Mouse (Mus musculus) forebrain, embryonic 13.5 days (tissue): ENCODE results near the gene Mc3r. TPM values are rescaled to one million over a fixed set of nuclear protein-coding genes. Genes with fewer than 3 reads are reported as not detected.

Experiments used
- ATAC-seq: fragments of 200-750 bp; cut with Nextera tagmentation; 2 replicates; pipeline ENCODE4 v1.8.0; 2017
- H3K27ac ChIP-seq: fragments of 300-500 bp; sonication (generic); 2 replicates; pipeline ENCODE4 v1.5.1; 2015; ENCODE audit warnings: inconsistent platforms, mild to moderate bottlenecking, moderate library complexity
- H3K27me3 ChIP-seq: fragments of 300-500 bp; sonication (generic); 2 replicates; pipeline ENCODE4 v1.6.1; 2015; ENCODE audit warnings: mild to moderate bottlenecking, inconsistent platforms
- H3K36me3 ChIP-seq: fragments of 300-500 bp; sonication (generic); 2 replicates; pipeline ENCODE4 v1.6.1; 2015; ENCODE audit warnings: mild to moderate bottlenecking, inconsistent platforms; ENCODE audit not compliant: poor library complexity, severe bottlenecking
- H3K4me1 ChIP-seq: fragments of 300-500 bp; sonication (generic); 2 replicates; pipeline ENCODE4 v1.6.1; 2015; ENCODE audit warnings: inconsistent platforms
- H3K4me2 ChIP-seq: fragments of 300-500 bp; sonication (generic); 2 replicates; pipeline ENCODE4 v1.6.1; 2015; ENCODE audit warnings: inconsistent platforms, mild to moderate bottlenecking, moderate library complexity
- H3K4me3 ChIP-seq: fragments of 300-500 bp; sonication (generic); 2 replicates; pipeline ENCODE4 v1.5.1; 2015; ENCODE audit warnings: mild to moderate bottlenecking, inconsistent platforms
- H3K9ac ChIP-seq: fragments of 300-500 bp; sonication (generic); 2 replicates; pipeline ENCODE4 v1.6.1; 2015; ENCODE audit warnings: mild to moderate bottlenecking, inconsistent platforms
- H3K9me3 ChIP-seq: fragments of 300-500 bp; sonication (generic); replicated peaks from 2 replicates; pipeline ENCODE4 v1.6.1; 2016; ENCODE audit warnings: inconsistent platforms
- WGBS: fragments of 180-500 bp; shearing (Covaris S2); methylation state at CpG from one replicate; pipeline ENCODE4 v1.1.7; 2015; 5-methylcytosine and 5-hydroxymethylcytosine counted together
- polyA plus RNA-seq: library from polyadenylated mRNA; unstranded; fragments of >200 nt; fragmentation: Nextera tagmentation; extraction: Ambion mirVana; gene quantifications from 2 replicates; pipeline ENCODE4 v1.2.1, GENCODE M21; 2015

Mc3r gene
- polyA plus RNA-seq, 1 experiment from 2014 or later, result 0.15 TPM

GRCm38 (mm10) chr2:172287715-172288114, 39.4 kb downstream of the Mc3r start:
- Histone ChIP-seq H3K27me3 (no peaks in the 10 kb centered on the region), H3K9me3 (no peaks in the 10 kb centered on the region), H3K9ac (no peak overlapping the region), H3K4me2 (no peak overlapping the region), H3K4me3 (no peak overlapping the region), H3K27ac (no peak overlapping the region), H3K4me1 (peaks cover 32% of the 10 kb centered on the region), H3K36me3 (no peaks in the 10 kb centered on the region)
- 97% methylated on average over 1 of the region's 1 CpGs for WGBS
- ATAC-seq, result no peak

- WGBS, result 21% methylated on average over 10 of the region's 11 CpGs
- no peak for ATAC-seq
Measured at GRCm38 (mm10) chr2:172288965-172289364, 40.7 kb downstream of the Mc3r start.

GRCm38 (mm10) chr2:172289632-172290031, 41.3 kb downstream of the Mc3r start:
- Histone ChIP-seq H3K27me3 (no peaks in the 10 kb centered on the region), H3K4me2 (no peak overlapping the region), H3K4me3 (no peak overlapping the region), H3K27ac (no peak overlapping the region; the same call in 1 of the 2 replicates), H3K4me1 (peaks cover 32% of the 10 kb centered on the region), H3K36me3 (no peaks in the 10 kb centered on the region), H3K9ac (no peak overlapping the region), H3K9me3 (no peaks in the 10 kb centered on the region)
- WGBS, result 15% methylated on average over 1 of the region's 1 CpGs
- ATAC-seq, result no peak

More at GRCm38 (mm10) chr2:172288965-172289364, 40.7 kb downstream of the Mc3r start:
- H3K9me3 ChIP-seq, result no peaks in the 10 kb centered on the region
- H3K27me3 ChIP-seq, result no peaks in the 10 kb centered on the region
- H3K4me2 ChIP-seq, result no peak overlapping the region
- peak overlapping the region; percentile 44 for H3K27ac ChIP-seq
- no peak overlapping the region; the same call in 1 of the 2 replicates for H3K9ac ChIP-seq
- H3K4me1 ChIP-seq, result peaks cover 31% of the 10 kb centered on the region
- H3K4me3 ChIP-seq, result no peak overlapping the region
- no peaks in the 10 kb centered on the region for H3K36me3 ChIP-seq

GRCm38 (mm10) chr2:172290474-172290873, 42.2 kb downstream of the Mc3r start:
- Histone ChIP-seq H3K4me3 (no peak overlapping the region), H3K4me1 (peaks cover 32% of the 10 kb centered on the region), H3K4me2 (no peak overlapping the region), H3K27ac (no peak overlapping the region), H3K9ac (no peak overlapping the region), H3K36me3 (no peaks in the 10 kb centered on the region), H3K9me3 (no peaks in the 10 kb centered on the region), H3K27me3 (no peaks in the 10 kb centered on the region)
- WGBS, result 81% methylated on average over 11 of the region's 11 CpGs
- ATAC-seq, result no peak

GRCm38 (mm10) chr2:172291025-172291424, 42.7 kb downstream of the Mc3r start:
- WGBS, result 91% methylated on average over 7 of the region's 7 CpGs
- Histone ChIP-seq H3K27ac (no peak overlapping the region), H3K9me3 (no peaks in the 10 kb centered on the region), H3K4me3 (no peak overlapping the region), H3K9ac (no peak overlapping the region), H3K4me1 (peaks cover 32% of the 10 kb centered on the region), H3K27me3 (no peaks in the 10 kb centered on the region), H3K36me3 (no peaks in the 10 kb centered on the region), H3K4me2 (no peak overlapping the region)
- ATAC-seq, result no peak

GRCm38 (mm10) chr2:172291755-172292524, 43.6 kb downstream of the Mc3r start:
- Histone ChIP-seq H3K9me3 (no peaks in the 10 kb centered on the region), H3K4me2 (no peak overlapping the region), H3K36me3 (no peaks in the 10 kb centered on the region), H3K27ac (peak overlapping the region; percentile 60; the same call in 1 of the 2 replicates), H3K4me3 (no peak overlapping the region), H3K4me1 (peaks cover 32% of the 10 kb centered on the region), H3K27me3 (no peaks in the 10 kb centered on the region), H3K9ac (no peak overlapping the region)
- 94% methylated on average over 14 of the region's 14 CpGs for WGBS
- ATAC-seq, result no peak

- peaks cover 32% of the 10 kb centered on the region for H3K4me1 ChIP-seq
- H3K27ac ChIP-seq, result peak overlapping the region; percentile 60
- H3K9me3 ChIP-seq, result no peaks in the 10 kb centered on the region
- H3K4me3 ChIP-seq, result no peak overlapping the region
- no peaks in the 10 kb centered on the region for H3K36me3 ChIP-seq
- H3K27me3 ChIP-seq, result 0 out of 2 replicates have a peak, but pooled peaks cover 5% of the 10 kb centered on the region
- ATAC-seq, result peak; percentile 61
- peak overlapping the region; percentile 15 for H3K4me2 ChIP-seq
- 32% methylated on average over 14 of the region's 14 CpGs for WGBS
- no peak overlapping the region for H3K9ac ChIP-seq
Measured at GRCm38 (mm10) chr2:172292525-172293405, 44.5 kb downstream of the Mc3r start.

GRCm38 (mm10) chr2:172298083-172298482, 49.8 kb downstream of the Mc3r start:
- Histone ChIP-seq H3K4me2 (no peak overlapping the region), H3K4me1 (peaks cover 20% of the 10 kb centered on the region), H3K9ac (no peak overlapping the region), H3K4me3 (no peak overlapping the region), H3K27me3 (0 out of 2 replicates have a peak, but pooled peaks cover 5% of the 10 kb centered on the region), H3K36me3 (no peaks in the 10 kb centered on the region), H3K9me3 (no peaks in the 10 kb centered on the region), H3K27ac (no peak overlapping the region)
- no peak for ATAC-seq
- WGBS, result 61% methylated on average over 1 of the region's 1 CpGs

- 39% methylated on average over 1 of the region's 1 CpGs for WGBS
- Histone ChIP-seq H3K4me2 (no peak overlapping the region), H3K27me3 (0 out of 2 replicates have a peak, but pooled peaks cover 5% of the 10 kb centered on the region), H3K4me3 (no peak overlapping the region), H3K36me3 (no peaks in the 10 kb centered on the region), H3K9ac (no peak overlapping the region), H3K9me3 (no peaks in the 10 kb centered on the region), H3K27ac (no peak overlapping the region), H3K4me1 (peaks cover 18% of the 10 kb centered on the region)
- ATAC-seq, result no peak
Measured at GRCm38 (mm10) chr2:172298542-172298941, 50.2 kb downstream of the Mc3r start.

- Histone ChIP-seq H3K4me3 (no peak overlapping the region), H3K9ac (no peak overlapping the region), H3K4me2 (peak overlapping the region; percentile 23), H3K27me3 (0 out of 2 replicates have a peak, but pooled peaks cover 5% of the 10 kb centered on the region), H3K9me3 (no peaks in the 10 kb centered on the region), H3K36me3 (no peaks in the 10 kb centered on the region), H3K4me1 (peaks cover 21% of the 10 kb centered on the region), H3K27ac (0 out of 2 replicates have a peak overlapping the region, but pooled peaks have one; percentile 49)
- peak; percentile 41 for ATAC-seq
- WGBS, result 1% methylated on average over 14 of the region's 14 CpGs
Measured at GRCm38 (mm10) chr2:172299126-172299921, 51.0 kb downstream of the Mc3r start.
